Mouse (Mus musculus) erythroblast, adult 5-6 weeks (primary cell): ENCODE measurements around the gene Prok1. TPM values are rescaled to one million over a fixed set of nuclear protein-coding genes. Genes with fewer than 3 reads are reported as not detected.

Experiments
- ATAC-seq: replicated peaks from 2 replicates; pipeline ENCODE4 v1.8.0; 2016; ENCODE audit warnings: moderate number of reproducible peaks, mild to moderate bottlenecking, moderate TSS enrichment, inconsistent platforms; ENCODE audit not compliant: poor library complexity, low FRiP score, severe bottlenecking
- total RNA-seq, 2 experiments: library from RNA; stranded (forward) in 1 of 2; stranded (reverse) in 1 of 2; fragments of 150-400 nt in 1 of 2; fragments of 200-764, 138-1000 nt in 1 of 2; gene quantifications; 2 replicates each; pipeline versions ENCODE4 v1.2.3 to v1.2.4; 2015 to 2017; ENCODE audit warnings: low replicate concordance in 2 of 2

The Prok1 gene
- not detected in 2 replicates for total RNA-seq (2015; ENCODE audit: low replicate concordance)
- not detected in 2 replicates for total RNA-seq (2017; ENCODE audit: low replicate concordance)

- ATAC-seq, result no peak
These were observed at the start of gene Prok1 for GRCm38 (mm10) chr3:107239607-107240006. Gene Prok1, minus strand, starts transcription at chr3:107239707.

GRCm38 (mm10) chr3:107287346-107287745 lies 47.8 kb upstream of the Prok1 start:
- no peak for ATAC-seq

GRCm38 (mm10) chr3:107286123-107286522 lies 46.6 kb upstream of the Prok1 start:
- ATAC-seq, result no peak

- ATAC-seq, result peak; percentile 92
These were observed 39.2 kb upstream of the Prok1 start, which contains the start of gene Lamtor5 for GRCm38 (mm10) chr3:107278479-107279269. Gene Lamtor5, plus strand, starts transcription at chr3:107278858.

- ATAC-seq, result no peak
These were observed 37.1 kb upstream of the Prok1 start for GRCm38 (mm10) chr3:107276626-107277025.

- ATAC-seq, result no peak
These were observed 36.5 kb upstream of the Prok1 start for GRCm38 (mm10) chr3:107275996-107276395.

- ATAC-seq, result no peak
These were observed 35.8 kb upstream of the Prok1 start for GRCm38 (mm10) chr3:107275351-107275750.

- peak; percentile 76 for ATAC-seq
These were observed 34.3 kb upstream of the Prok1 start for GRCm38 (mm10) chr3:107273820-107274219.

- no peak for ATAC-seq
These were observed 32.9 kb upstream of the Prok1 start for GRCm38 (mm10) chr3:107272433-107272832.

- ATAC-seq, result no peak
These were observed 27.4 kb upstream of the Prok1 start for GRCm38 (mm10) chr3:107266814-107267345.

GRCm38 (mm10) chr3:107261851-107262165 lies 22.3 kb upstream of the Prok1 start:
- ATAC-seq, result no peak

GRCm38 (mm10) chr3:107260956-107261850 lies 21.7 kb upstream of the Prok1 start:
- ATAC-seq, result no peak

GRCm38 (mm10) chr3:107257924-107258323 lies 18.4 kb upstream of the Prok1 start:
- no peak for ATAC-seq

- no peak for ATAC-seq
These were observed 17.2 kb upstream of the Prok1 start for GRCm38 (mm10) chr3:107256724-107257123.

GRCm38 (mm10) chr3:107255992-107256391 lies 16.5 kb upstream of the Prok1 start:
- ATAC-seq, result no peak

- ATAC-seq, result no peak
These were observed 14.4 kb upstream of the Prok1 start for GRCm38 (mm10) chr3:107253925-107254324.

- ATAC-seq, result no peak
These were observed 12.5 kb upstream of the Prok1 start for GRCm38 (mm10) chr3:107252035-107252434.

GRCm38 (mm10) chr3:107250320-107250719 lies 10.8 kb upstream of the Prok1 start:
- no peak for ATAC-seq

GRCm38 (mm10) chr3:107249042-107249441 lies 9.5 kb upstream of the Prok1 start:
- ATAC-seq, result no peak

- no peak for ATAC-seq
These were observed 7.4 kb upstream of the Prok1 start for GRCm38 (mm10) chr3:107246876-107247275.
